Mouse (Mus musculus) erythroblast, adult 5-6 weeks (primary cell): ENCODE results near the gene Etv6. TPM values are rescaled to one million over a fixed set of nuclear protein-coding genes. Genes with fewer than 3 reads are reported as not detected.

ENCODE experiments used
- ATAC-seq: replicated peaks from 2 replicates; pipeline ENCODE4 v1.8.0; 2016; ENCODE audit warnings: moderate number of reproducible peaks, mild to moderate bottlenecking, moderate TSS enrichment, inconsistent platforms; ENCODE audit not compliant: poor library complexity, low FRiP score, severe bottlenecking
- total RNA-seq, 2 experiments: library from RNA; stranded (forward) in 1 of 2; stranded (reverse) in 1 of 2; fragments of 150-400 nt in 1 of 2; fragments of 200-764, 138-1000 nt in 1 of 2; gene quantifications; 2 replicates each; pipeline versions ENCODE4 v1.2.3 to v1.2.4; 2015 to 2017; ENCODE audit warnings: low replicate concordance in 2 of 2

Gene Etv6
- total RNA-seq, 2 experiments from 2014 or later = 11.1 to 16.7 TPM

DNA sequence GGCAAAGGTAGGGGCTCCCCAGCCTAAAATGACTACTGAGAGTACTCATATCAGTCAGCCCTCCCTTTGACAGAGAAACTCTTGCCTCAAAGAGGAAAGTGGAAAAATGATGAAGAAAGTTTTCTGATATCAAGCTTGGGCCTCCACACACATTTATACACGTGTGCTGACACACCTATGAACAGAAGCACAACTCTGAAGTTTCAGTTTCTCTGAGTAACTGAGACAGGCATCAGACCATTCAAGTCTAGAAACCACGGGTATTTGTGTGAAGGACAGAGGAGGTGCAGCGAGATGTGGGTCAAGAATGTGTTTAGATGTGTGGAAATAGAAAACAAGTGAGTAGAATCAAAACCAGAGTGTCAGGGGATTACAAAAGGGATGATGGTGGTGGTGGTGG lies 246.6 kb downstream of the Etv6 start:
- ATAC-seq = no peak

DNA sequence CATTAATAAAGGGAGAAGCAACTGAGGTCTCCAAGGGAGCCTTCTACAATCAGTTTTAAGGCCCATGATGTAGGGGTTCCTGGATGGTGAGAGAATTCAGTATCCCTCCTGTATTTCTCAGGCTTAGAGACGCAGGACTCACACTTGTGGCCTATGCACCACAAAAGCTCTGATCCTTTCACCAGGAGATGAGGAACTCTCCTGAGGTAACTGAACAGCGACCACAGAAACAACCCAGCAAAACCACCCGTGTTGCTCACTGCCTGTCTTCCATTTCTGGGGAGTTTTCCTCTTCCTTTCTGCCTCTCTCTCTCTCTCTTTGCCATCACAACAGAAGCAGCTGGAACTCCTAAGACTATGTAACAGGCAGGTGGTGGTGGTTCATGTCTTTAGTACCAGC lies 256.3 kb downstream of the Etv6 start:
- ATAC-seq = no peak

DNA sequence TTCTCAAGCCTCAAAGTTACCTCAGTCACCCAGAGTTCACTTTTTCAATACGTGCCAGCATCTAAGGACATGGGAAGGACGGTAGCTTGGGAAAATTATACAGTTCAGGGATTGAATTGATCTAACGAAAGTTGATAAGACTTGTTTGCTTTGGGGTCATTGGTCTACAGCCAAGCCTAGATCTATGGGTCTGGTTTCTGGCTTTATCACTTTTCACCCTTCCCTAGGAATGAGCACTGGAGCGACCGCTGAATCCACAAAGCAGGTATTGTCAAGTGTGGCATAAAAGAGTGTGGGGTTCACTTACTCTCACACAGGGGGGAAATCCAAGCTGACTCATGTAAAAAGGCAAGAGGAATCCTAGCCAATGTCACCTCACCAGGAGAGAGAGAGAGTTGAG lies 256.9 kb downstream of the Etv6 start:
- ATAC-seq = no peak

DNA sequence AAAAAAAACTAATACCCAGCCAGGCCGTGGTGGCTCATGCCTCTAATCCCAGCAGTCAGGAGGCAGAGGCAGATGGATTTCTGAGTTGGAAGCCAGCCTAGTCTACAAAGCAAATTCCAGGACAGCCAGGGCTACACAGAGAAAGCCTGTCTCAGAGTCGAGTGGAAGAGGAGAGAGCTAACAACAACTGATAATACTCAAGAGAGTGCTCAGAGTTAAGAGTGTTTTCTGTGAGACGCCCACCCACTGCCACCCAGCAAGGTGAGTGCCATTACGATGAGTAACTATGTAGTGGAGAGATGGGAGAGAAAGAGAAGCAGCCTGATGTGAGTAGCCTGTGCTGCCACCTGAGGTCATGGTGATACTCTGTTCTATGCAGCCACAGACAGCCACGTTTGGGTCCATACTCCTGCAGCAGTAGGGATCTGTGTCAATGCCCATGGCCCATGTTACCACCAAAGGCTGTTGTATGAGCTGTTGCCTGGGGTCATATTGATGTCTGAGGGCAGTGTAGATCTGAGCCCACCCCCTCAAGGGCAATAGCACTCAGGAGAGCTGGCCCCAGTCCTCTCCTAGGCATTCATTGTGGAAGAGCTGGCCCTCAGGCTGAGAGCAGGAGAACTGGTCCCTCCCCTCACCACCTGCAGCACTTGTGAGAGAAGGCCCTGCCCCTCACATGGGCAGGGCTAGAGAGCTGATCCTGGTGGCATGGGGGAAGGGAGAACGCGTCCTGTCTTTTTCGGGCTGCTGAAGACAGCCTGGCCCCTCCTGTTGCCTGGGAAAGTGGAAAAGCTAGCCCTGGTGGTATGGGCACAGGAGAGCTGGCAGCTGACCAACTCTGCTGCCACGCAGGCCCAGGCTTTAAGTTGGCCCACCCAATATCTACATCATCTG lies 258.4 kb downstream of the Etv6 start:
- no peak for ATAC-seq

DNA sequence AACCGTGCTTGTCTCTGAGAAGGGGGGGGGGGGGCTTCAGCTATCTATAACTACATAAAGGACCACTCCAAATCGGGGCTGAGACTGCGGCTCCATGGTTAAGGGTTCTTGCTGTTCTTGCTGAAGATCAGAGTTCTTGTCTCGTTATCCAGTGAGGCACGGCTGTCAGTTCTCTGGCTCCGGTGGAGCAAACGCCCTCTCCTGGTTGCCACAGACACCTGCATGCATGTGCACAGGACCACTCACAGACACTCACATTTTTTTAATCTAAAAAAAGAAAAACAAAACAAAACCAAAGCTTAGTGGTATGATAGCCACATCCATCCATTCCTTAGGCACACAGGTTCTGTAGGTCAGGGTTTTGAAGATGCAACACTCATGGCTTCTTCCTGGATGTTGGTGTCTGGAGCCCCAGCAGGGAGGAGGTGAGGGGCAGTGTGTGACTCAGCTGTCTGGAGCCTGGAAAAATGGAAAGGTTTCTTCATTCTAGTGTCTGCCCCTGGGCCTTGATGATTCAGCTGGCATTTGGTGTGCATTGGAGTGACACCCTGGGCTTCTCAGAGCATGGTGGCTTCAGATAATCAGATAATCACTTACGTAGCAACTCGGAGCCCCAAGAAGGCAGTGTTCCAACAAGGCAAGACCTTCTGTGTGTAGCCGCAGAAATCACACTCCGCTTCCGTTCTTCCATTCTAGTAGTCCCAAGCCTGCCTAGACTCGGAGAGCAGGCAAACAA lies 262.6 kb downstream of the Etv6 start:
- no peak for ATAC-seq

DNA sequence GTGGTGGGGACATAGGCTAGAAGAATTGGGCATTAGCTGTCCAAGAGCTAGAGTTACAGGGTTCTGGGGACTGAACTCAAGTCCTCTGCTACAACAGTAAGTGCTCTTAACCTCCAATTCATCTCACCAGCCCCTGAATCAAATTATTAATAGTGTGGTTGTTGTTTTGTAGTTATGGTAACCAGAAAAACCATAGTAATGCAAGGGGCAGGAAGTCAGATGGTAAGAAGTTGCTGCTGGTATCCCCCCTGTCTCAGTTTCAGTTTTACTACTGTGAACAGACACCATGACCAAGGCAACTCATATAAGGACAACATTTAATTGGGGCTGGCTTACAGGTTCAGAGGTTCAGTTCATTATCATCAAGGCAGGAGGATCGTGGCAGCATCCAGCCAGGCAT lies 266.5 kb downstream of the Etv6 start:
- ATAC-seq = no peak

DNA sequence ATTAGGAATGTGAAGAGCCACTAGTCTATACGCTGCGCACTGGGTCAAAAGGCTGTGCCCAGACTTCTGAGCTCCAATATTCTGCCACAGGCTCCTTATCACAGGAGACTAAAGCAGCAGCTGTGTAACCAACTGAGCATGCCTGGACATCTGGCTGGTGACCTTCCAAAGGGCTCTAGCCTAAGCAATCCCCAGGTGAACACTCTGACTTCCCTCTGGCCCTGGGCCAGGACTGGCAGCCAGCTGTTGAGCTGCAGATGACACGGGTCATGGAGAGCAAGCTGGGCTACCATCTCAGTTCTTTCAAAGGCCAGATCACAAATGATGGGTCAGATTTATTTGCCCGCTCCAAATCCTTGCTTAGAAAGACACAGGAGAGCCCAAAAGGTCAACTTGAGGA lies 275.8 kb downstream of the Etv6 start:
- no peak for ATAC-seq

DNA sequence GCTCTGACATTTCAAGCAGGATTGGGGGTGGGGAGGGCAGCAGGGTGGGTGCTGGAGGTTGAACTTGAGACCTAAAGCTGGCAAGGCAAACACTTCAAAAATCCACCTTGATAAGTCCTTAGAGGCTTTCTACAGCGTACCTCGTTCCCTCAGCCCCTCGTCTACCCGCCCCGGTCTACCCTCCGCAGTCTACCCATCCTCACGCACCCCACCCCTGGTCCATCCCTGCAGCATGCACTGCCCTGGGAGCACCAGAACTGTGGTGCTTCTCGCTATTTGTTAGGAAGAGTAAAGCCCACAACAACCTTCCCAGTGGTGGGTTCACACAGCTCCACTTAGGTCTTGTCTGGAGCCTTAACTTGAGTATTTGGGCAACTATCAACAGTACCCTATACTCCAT lies 277.1 kb downstream of the Etv6 start:
- no peak for ATAC-seq

DNA sequence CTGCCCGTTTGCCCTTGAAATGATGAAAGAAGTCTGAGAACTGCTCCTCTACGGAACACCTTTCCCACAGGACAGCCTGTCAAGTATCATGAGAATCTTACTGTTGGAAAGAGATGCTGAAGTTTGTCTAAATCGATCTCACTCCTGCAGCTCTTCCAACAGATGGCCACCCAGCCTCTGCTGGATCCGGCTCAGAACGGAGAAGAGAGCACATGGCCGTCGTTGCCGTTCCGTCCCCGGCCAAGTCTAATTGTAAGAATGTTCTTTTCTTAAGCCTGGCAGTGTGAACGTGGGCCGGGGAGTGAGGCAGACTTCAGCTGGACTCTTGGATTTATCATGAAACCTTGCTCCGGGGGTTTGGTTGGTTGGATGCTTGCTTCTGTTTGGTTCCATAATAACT lies 281.9 kb downstream of the Etv6 start:
- no peak for ATAC-seq

Other genes starting within 250 kb of the Etv6 start
- gene Kap, start 181.9 kb upstream of the Etv6 start, total RNA-seq (2015; ENCODE audit: low replicate concordance) = not detected in 2 replicates
- not detected in 2 replicates for gene Kap, start 181.9 kb upstream of the Etv6 start, total RNA-seq (2017; ENCODE audit: low replicate concordance)